Mouse (Mus musculus) kidney, adult 2 months (tissue): ENCODE results near the gene Ciart.

Experiments used
- CTCF ChIP-seq: fragments of 200-500 bp; conservative IDR thresholded peaks from 2 replicates; pipeline ENCODE4 v1.5.1; 2011; ENCODE audit warnings: low read depth, mild to moderate bottlenecking, control low read depth, low read length, moderate library complexity, mixed read lengths; ENCODE audit not compliant: insufficient read depth, insufficient read length
- POLR2A ChIP-seq: fragments of 200-500 bp; IDR thresholded peaks from one replicate; pipeline ENCODE4 v1.6.1; 2011; ENCODE audit warnings: low read depth, low read length, control low read depth

DNA sequence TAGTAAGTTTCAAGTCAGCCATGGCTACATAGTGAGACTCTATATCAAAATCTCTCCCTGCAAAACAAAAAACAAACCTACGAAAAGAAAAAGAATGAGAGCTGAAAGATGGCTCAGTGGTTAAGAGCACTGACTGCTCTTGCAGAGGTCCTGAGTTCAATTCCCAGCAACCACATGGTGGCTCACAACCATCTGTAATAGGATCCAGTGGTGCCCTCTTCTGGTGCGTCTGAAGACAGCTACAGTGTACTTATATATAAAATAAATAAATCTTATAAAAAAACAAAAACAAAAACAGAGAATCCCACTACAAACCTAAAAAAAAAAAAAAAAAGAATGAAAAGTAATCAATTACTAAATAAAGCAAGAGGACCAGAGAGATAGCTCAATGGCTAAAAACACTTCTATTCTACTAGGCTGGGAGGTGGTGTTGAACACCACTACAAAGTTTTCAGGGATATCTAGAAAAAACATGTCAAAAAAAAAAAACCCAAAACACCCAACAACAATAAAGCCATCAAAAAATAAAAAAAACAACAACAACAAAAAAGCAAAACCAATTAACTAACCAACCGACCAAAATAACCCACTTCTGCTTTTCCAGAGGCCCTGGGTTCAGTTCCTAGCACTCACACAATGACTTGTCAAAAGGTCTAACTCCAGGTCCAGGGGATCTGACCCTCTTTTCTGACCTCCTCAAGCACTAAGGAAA is 39.4 kb downstream of the Ciart start:
- TF ChIP-seq POLR2A (no peak), CTCF (no peak)
